Mouse (Mus musculus) embryo, embryonic 10 days (tissue): Measurements from ENCODE around the gene 6430571L13Rik.
"Not testable (repeated sequence)": the region's sequence is repeated elsewhere in the genome, so short reads cannot be mapped to it uniquely, and the experiment has no call there.

Source experiments
- DNase-seq: peaks from one replicate; pipeline ENCODE4 v3.0.0-alpha.2; 2015; ENCODE audit warnings: low spot score

6430571L13Rik gene

DNA sequence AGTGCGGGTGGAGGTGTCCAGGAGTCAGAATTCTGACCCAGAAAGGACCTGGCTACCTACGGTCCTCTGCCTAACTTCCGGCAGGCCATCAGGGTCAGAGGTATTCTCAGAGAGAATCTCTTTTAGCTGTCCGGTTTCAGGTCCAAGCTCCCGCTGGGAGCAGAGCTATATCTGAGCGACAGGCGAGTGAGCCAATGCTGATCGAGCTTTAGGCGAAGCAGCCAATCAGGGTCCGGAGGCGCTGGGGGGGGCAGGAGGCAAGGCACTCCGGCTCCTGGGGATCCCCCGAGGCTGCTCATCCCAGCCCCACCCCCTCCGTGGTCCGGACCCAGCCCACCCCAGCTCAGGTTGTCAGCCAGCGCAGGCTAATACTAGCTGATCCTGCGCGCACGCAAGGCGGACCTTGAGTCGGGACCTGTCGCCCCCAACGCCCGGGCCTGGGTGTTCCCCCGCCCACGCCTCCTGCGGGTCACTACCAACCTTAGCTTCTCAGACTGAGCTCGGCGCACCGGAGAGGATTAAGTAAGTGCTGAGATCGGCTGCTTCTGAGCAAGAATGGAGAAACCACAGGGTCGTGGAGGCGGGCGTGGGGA is at the start of gene 6430571L13Rik:
Gene 6430571L13Rik (plus strand): TSS at position 336 of the 593 bp plus-strand sequence.
- peak; percentile 96 for DNase-seq

GRCm38 (mm10) chr9:107290897-107291296 is 49.5 kb upstream of the 6430571L13Rik start:
- peak; percentile 81 for DNase-seq

GRCm38 (mm10) chr9:107294249-107294648 is 46.2 kb upstream of the 6430571L13Rik start:
- DNase-seq, result peak; percentile 87

GRCm38 (mm10) chr9:107295616-107296015 is 44.8 kb upstream of the 6430571L13Rik start:
- DNase-seq, result no peak

DNA sequence AAGGTAGTCTGAATTCAATTTTAAA is 44.6 kb upstream of the 6430571L13Rik start, which contains the start of gene Cish:
Gene Cish (plus strand): TSS at position 11 of the 25 bp plus-strand sequence.
- DNase-seq, result no peak

DNA sequence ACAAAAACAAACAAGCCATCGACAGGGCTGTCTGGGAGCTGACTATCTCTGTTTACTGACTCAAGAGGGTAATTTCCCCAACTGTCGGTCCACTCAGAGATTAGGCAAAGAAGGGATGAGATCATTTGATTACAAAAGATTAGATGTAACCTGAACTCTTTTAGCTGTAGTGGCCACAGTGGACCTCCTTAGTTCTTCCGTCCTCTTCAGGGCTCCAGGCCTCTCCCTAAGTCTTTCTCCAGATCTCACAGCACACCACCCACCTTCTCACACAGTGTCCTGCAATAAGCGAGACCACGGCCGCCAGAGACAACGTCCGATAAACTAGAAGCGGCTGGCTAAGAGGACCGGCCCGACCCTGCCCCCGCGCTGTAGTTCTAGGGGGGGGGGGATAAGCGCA is 44.4 kb upstream of the 6430571L13Rik start:
- peak; percentile 32 for DNase-seq

GRCm38 (mm10) chr9:107296501-107296965 is 43.9 kb upstream of the 6430571L13Rik start:
- DNase-seq, result peak; percentile 96

GRCm38 (mm10) chr9:107297059-107297458 is 43.3 kb upstream of the 6430571L13Rik start:
- no peak for DNase-seq

DNA sequence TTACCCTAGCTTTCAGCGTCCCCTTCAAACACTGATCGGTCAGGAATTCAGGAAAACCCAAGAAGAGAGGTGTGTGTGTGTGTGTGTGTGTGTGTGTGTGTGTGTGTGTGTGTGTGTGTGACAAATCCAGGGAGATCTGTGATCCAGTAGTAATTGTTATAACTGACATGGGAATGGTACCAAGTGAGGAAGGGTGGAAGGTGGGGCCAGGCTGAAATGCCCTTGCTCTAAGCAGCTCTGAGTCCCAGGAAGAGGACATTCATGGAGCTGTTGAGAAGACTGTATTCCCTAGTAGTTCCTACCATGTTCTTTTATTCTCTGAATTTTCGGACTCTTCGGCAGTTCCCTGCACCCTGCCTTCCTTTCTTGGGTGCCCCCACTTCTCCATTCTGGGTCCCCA is 42.7 kb upstream of the 6430571L13Rik start:
- no peak for DNase-seq

DNA sequence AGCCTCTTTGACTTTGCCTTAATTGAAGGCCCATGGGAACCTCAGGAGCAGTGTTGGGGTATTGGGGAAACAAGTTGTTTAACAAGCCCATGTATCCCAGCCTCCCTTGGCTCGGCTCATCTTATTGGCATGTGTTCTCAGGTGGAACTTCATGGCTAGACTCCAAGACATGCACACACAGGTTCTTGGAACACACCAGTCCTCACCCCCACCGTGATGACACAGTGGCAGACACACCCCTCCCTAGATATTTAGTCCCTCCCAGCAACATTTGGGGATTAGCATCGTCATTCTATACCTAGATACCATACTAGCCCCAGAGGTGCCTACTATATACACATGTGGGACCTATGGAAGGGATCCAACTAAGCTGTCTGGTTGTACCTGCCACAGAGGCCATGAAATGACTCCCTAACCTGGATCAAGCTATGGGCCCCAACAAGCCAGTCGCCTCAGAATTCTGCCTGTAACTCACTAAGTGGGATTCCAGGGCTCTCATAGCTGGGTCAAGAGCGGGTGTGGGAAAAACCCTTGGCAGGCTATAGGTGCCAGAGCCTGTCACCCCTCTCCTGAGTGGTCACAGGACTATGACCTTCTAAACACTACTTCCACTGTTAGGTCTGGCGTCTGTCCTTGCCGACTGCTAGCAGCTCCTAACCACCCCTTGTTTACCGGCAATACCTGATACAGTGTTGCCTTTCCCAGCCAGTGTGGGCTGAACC is 42.2 kb upstream of the 6430571L13Rik start:
- no peak for DNase-seq

DNA sequence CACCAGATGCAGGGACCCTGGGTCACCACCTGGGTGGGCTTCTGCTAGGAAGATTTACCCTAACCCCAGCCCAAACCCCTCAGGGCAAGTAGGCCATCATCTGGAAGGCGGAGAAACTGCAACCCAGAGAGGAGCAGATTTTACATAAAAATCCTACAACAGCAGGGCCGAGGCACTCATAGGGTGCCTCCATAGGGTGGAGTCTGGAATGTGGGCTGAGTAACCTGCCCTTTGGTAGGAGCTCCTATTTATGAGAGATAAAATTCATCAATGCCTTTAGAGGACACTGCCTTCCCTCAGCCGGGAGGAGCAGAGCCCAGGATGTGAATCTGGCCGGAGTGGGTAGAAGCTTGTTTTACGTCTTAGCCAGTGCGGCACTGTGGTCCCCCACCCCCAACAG is 41.5 kb upstream of the 6430571L13Rik start:
- no peak for DNase-seq

GRCm38 (mm10) chr9:107299783-107300182 is 40.6 kb upstream of the 6430571L13Rik start:
- no peak for DNase-seq

- no peak for DNase-seq
Observed at GRCm38 (mm10) chr9:107300224-107300973, 40.0 kb upstream of the 6430571L13Rik start.

GRCm38 (mm10) chr9:107301554-107302331 is 38.7 kb upstream of the 6430571L13Rik start:
- DNase-seq, result no peak

DNA sequence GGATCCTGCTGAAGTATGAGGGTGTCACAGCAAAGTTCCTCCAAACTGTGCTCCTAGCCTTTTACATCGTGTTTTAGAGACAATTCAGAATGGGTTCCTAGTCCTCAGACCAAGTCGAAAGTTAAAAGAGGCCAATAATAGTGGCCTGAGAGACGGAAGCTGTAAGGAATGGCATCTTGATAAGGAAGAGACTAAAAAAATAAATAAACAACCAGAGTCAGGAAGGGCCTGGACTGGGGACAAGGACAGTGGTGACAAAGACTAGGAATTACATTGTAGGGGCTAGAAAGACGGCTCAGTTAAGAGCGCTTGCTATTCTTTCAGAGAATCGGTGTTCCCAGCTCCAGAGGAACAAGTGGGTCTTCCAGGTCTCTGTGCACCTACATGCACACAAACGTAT is 37.8 kb upstream of the 6430571L13Rik start:
- no peak for DNase-seq

DNA sequence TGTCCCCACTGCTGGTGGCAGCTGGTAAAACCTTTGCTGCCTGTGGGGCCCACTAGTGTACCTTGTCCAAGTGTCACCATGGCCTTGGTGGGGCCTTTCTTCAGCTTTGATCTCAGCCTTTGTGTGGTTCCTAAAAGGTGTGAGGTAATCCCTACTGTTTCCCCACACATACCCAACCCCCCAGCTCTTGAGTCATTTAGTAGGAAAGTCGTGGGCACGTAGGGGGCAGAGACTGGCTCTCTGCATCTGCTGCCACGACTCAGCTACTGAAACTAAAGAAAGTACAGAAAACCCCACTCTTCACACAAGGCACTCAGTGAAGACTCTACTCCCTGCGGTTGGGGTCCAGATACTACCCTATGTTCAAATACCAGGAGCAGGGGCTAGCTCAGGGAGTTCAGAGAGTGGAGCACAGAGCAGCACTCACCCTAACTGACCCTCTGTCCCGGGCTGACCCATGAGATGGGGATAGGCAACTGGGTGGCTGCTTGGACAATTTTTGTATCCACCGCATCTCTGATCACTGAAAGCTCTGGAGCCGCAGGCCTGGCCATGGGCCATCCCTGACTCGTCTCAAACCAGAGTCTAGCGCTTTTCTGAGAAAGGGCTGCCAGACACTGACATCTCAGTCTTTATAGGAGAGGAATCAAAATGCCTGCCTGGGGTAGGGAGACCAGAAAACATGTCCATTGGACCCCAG is 37.1 kb upstream of the 6430571L13Rik start:
- no peak for DNase-seq

DNA sequence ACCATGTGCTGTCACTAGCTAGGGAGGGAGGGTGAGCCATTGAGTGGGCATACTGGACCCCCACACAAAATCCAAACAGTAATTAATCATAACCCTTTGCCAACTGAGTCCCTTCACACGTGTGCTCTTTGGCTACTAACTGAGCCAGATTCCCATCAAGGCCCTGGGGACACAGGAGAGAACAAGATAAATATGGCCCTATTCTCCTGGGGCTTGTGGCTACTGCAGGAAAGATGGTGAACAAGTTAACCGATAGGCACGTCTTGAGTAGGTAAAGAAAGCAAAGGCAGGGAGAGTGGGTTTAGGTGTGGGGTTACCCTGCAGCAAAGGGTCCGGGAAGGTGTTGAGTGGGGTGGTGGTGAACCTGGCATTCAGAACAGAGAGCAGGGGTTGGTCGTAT is 36.5 kb upstream of the 6430571L13Rik start:
- no peak for DNase-seq

DNA sequence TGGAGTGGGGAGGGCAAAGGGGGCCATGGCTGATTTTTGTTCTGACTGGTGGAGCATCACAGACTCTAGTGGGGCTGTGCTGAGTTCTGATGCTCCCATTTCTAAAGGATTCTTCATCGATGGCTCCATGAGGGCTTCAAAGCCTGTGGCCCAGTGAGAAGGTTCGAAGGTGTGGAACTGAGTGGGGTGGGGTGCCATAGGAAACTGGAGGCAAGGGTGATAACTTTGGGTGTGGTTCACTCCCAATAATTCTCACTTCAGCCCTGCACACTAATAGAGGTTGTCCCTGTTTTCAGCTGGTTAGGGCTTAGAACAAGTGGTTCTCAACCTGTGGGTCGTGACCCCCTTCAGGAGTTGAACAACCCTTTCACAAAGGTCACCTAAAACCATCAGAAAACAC is 36.0 kb upstream of the 6430571L13Rik start:
- DNase-seq, result no peak

GRCm38 (mm10) chr9:107305012-107305411 is 35.4 kb upstream of the 6430571L13Rik start:
- DNase-seq, result no peak

GRCm38 (mm10) chr9:107305601-107306542 is 34.5 kb upstream of the 6430571L13Rik start:
- DNase-seq, result no peak

GRCm38 (mm10) chr9:107306673-107307072 is 33.7 kb upstream of the 6430571L13Rik start:
- DNase-seq, result not testable (repeated sequence)
